Mouse (Mus musculus): Measurements from ENCODE around the gene Arhgef26.

Arhgef26 gene

DNA sequence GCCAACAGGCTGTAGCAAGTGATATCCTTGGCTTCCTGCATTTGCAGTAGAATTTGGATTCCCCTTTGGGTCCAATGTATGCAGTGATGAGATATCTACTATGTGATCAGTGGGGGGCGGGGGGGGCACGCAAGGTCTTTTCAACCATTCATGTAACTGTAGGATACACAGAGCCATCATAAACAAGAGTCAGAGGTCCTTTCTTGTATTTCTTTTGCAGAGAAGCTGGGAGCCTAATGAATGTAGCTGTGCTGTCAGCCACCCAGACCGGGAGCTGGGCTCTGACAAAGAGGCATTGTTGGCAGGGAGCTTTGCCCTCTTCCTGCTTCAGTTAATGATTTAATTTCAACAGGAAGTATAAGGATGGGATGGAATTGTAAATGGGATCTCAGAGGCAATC, 116.0 kb downstream of the Arhgef26 start:
- no peak for DNase-seq

DNA sequence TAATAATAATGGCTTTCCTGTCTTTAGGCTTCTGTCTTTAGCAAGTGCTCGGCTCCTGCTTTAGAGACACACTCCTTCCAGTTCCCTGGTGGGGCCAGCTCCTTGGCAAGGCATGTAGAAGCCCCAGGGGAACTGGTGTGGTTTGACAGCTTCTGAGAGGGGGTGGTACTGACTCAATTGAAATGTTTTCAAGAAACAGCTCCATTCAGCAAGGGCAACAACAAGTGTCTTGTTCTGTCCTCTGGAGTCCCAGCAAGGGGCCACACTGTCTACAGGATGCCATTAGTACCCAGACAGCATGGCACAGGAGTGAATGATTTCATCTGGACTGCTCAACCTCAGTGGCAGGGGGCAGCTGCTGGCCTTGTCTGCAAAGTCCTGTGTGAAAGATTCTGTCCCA, 117.7 kb downstream of the Arhgef26 start:
- peak in 1 of 2 experiments; percentile 19 for DNase-seq

DNA sequence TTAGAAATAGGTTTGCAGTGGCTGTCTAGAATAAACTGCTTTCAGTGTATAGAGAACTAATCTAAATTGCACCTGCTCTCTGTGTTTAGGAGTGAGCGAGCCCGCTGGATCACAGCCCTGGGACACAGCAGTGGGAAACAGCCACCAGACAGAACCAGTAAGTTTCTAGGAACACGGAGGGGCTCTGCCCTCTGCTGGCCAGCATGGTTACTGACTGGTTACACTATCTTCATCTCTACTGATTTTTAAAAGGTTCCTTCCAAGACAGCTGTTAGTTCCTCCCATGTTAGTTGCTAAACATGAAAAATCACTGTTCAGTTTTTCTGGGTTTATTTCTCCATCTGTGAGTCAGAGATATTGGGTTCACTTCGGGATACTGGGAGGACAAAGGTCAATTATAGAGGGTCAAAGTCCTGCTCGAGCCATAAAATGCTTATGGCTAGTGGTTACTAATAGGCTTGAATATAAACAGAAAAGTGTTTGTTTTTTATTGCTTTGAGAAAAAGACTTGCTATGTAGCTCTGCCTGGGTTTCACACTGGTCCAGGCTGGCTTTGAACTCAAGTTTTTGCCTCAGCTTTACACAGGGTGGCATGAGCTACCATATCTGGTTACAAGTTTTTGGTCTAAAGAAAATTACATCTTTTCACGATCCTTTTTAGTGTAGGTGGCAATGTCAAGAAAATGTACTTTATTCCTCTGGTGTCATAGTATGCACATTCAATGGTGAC, 120.3 kb downstream of the Arhgef26 start:
- peak; percentile 48 to 49 for DNase-seq

GRCm38 (mm10) chr3:62459483-62459882, 121.3 kb downstream of the Arhgef26 start:
- no peak for DNase-seq

DNA sequence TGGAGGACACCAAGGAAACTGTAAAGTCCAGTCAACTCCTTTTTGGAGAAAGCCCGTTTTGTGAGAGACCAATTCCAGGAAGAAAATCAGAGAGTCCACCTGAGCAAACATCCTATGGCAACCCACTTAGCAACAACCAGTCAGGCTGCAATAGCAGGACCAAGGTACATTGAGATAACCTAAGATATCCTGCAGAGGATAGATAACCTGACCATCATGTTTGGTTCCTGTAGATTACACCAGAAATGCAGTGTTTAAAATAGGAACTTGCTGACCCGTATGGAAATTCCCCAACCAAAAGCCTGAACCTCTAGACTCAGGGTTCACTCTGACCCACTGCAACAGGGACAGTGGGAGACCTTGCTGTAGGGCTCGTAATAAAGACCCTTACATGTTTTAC, 126.1 kb downstream of the Arhgef26 start:
- DNase-seq: no peak

DNA sequence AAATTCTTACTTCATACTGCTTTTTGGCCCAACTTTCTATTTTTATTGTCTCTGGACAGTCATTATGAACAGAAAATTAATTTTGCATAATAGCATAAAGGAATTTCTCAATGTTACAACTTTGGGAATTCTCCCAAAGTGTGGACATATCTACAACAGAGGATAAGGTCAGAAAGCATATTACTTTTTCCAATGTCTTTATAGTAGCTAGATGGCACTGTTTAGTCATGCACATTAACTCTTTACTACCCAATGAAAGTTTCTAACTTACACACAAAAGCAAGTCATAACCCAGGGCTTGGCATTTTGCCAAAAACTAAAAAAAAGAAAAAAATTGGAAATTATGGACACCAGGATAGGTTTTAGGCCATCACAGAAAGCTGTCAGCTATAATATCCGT, 132.0 kb downstream of the Arhgef26 start:
- no peak for DNase-seq

- DNase-seq: no peak
Observed at GRCm38 (mm10) chr3:62484340-62484739, 146.2 kb downstream of the Arhgef26 start.

DNA sequence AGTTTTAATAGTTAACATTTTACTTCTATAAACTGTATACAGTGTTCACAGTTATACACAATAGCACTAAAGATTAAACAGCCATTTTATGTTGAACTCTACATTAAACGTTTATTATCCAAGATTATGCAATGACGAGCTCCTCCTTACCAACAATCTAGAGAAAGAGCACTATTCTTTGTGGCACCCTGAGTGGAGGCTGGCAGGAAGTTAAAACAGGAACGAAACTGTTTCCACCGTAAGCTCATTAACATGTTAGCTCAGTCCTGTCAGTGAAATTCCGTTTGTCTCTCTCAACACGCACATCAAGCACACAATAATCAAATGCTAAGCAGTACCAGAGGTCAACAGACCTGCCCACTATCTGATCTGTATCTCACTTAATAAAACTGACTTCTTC, 154.4 kb downstream of the Arhgef26 start:
- no peak for DNase-seq

GRCm38 (mm10) chr3:62499327-62499726, 161.2 kb downstream of the Arhgef26 start:
- peak in 1 of 2 experiments; percentile 3 for DNase-seq

DNA sequence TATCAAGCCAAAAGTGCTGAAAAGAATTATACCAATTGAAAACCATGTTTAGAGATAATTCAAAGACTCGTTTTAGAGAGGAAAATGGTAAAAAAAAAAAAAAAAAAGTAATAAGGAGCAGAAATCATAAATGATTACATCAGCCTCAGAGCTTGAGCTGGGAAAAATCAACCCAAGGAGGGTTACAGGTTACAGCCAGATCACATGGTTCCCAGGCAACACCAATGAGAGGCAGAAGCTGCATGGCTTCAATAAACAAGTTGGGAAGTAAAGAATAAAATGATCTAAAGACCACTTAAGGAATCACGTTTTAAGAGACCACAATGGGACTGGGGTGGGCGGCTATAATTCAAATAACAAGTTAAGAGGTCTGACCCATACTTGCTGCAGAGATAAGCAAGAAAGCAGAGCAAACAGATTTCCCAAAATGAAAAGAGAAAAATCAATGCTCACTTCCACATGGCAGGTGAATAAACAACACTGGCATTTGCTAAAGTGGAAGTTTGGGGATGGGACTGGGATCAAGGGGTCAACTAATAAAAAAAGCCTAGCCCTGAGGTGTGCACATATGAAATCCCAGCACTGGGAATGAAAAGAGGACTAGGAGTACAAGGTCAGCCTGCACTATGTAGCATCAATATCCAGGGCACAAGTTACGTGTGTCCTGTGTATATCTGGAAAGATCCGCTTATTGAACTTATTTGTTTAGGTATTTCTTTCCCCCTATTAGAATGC, 167.2 kb downstream of the Arhgef26 start:
- DNase-seq: no peak

- peak; percentile 96 to 97 for DNase-seq
Observed at GRCm38 (mm10) chr3:62506488-62507205, 168.5 kb downstream of the Arhgef26 start, which contains the start of gene Dhx36. Gene Dhx36, minus strand, starts transcription at chr3:62507004.

GRCm38 (mm10) chr3:62507206-62507647, 169.1 kb downstream of the Arhgef26 start:
- no peak for DNase-seq

Measured in cerebellum, adult 18-20 months (tissue).